Mouse (Mus musculus) heart, adult 8-10 months (tissue): ENCODE results near the gene F3. TPM values are rescaled to one million over a fixed set of nuclear protein-coding genes. Genes with fewer than 3 reads are reported as not detected.

Source experiments
- DNase-seq: peaks from one replicate; pipeline ENCODE4 v3.0.0; 2022; ENCODE audit warnings: low spot score
- total RNA-seq, 4 experiments: library from RNA; stranded (reverse); gene quantifications; 2 replicates each; pipeline ENCODE4 v1.2.4; 2022

F3 gene
- total RNA-seq, 4 experiments from 2014 or later, result 21.5 to 33.6 (median 24.0) TPM

GRCm38 (mm10) chr3:121707106-121707505, 16.2 kb upstream of the F3 start:
- DNase-seq, result no peak

GRCm38 (mm10) chr3:121710894-121711531, 12.3 kb upstream of the F3 start:
- DNase-seq, result no peak

DNA sequence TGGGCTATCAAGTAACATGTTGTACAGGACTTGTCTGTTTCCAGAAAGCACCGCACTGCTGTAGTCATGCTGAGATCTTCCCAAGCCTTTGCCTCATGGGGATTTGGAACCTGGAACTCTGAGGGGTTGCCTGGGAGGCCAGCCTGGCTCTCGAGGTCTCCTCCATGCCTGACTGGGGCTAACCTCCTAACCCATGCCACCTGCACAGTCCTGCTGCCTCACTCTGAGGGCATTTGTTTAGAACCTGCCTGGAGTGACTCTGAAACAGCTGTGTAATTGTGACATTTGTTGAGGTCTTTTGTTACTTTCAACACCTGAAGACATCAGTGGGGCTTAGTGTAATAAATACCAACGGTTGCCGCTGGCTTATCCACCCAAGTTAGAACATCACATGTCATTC, 11.1 kb upstream of the F3 start:
- DNase-seq, result no peak

- no peak for DNase-seq
Measured at GRCm38 (mm10) chr3:121713151-121713701, 10.1 kb upstream of the F3 start.

DNA sequence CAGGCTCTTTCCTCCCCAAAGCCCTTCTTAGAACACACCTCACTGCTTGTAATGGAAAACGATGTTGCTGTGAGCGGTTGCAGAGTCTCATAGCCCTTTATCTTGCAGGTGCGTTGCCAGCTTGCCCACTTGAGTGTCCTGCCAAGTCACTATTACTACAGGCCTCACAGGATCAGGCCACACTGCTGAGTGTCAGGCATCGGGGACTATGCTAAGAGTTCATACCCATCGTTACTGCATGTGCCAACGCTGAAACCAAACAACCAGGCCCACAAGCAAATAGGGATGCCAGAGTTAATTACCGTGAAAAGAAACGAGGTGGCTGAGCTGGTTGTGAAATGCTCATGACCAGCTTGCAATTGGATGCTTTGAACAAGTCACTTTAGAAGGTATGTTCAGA, 9.5 kb upstream of the F3 start:
- no peak for DNase-seq

- no peak for DNase-seq
Measured at GRCm38 (mm10) chr3:121714461-121714860, 8.9 kb upstream of the F3 start.

GRCm38 (mm10) chr3:121715336-121715735, 8.0 kb upstream of the F3 start:
- no peak for DNase-seq

GRCm38 (mm10) chr3:121715741-121716459, 7.4 kb upstream of the F3 start:
- no peak for DNase-seq

DNA sequence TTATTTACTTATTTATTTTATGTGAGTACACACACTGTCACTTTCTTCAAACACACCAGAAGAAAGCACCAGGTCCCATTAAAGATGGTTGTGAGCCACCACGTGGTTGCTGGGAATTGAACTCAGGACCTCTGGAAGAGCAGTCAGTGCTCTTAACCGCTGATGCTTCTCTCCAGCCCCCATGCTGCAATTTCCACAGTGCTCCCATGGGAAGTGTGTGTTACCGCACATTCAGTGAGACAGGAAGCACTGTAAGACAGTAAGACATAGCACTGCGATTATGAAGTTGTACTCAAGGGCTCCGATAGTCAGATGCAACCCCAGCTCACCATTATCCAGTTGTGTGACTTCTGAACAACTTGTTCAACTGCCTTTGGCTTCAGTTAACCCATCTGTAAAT, 6.9 kb upstream of the F3 start:
- DNase-seq, result no peak

DNA sequence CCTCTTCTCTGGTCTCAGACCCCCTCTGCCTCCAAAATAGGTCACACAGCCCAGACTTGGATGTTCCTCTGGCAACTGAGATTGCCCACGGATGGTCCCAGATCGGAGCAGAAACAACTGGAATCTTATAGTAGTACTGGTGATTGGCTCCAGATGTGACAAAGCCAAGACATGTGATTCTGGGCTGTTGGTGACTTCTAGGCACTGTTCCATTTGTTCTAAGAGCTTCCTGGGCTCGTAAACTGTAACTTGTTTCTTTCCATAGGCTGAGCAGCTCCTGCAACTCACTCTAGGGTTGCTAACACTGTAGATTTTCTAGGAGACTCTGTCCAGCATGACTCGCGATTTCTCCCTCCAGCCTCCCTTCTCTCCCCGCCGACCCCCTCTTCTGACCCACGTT, 4.7 kb upstream of the F3 start:
- DNase-seq, result no peak

DNA sequence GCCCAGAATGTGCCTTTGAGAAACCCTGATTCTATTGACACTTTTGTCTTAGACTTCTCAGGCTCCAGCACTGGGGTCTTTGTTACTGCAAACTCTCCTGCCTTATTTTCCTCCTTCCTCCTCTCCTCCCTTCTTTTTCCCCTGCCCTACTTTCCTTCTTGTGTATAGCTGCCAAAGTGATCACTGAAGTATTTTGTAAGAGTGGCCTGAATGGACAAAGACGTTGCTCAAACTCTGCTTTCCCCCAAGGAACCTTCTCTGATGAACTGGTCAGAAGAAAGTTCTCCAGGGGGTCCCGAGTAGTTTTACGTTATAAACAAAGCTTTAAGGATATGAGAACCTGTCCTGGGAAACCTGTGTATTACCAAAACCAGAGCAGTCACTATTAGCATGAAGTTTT, 3.6 kb upstream of the F3 start:
- DNase-seq, result no peak

DNA sequence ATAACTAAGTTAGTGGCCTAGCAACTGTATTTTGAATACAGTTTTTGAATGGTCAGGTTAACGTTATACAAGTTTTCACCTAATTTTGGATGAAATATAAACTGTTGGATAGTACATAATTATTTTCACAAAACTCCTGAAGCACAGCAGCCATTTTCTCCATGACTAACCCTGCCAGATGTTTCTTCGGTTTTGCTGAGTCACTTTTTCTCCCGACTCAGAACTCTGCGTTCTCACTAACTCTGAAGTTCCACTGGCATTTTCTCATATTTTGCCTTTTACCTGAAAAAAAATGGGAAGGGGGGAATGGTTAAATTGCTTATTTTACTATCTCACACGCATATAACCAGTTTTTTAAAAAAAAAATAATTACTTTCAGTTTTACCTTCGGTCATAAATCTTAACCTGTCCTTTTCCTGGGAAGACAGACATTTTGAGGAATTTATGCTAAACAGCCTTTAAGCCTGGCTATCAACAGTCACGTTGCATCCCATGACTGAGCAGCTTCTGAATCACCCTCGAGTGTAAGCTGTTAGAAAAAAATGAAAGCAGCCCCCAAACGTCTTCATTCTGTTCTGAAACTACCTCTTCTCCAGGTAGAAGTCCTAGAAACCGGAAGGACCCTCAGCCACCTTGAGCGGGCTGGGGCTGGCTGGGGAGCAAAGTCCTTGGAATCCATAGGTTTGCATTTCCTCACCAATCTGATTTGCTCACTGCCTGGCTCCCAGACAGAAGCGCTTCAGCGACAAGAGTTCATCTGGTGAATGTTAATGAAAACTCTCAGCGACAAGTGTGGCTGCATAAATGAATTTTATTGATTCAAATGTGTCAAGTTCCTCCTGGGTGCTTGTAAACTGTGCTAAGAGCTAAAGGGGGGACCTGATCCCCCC, 2.3 kb upstream of the F3 start:
- no peak for DNase-seq

DNA sequence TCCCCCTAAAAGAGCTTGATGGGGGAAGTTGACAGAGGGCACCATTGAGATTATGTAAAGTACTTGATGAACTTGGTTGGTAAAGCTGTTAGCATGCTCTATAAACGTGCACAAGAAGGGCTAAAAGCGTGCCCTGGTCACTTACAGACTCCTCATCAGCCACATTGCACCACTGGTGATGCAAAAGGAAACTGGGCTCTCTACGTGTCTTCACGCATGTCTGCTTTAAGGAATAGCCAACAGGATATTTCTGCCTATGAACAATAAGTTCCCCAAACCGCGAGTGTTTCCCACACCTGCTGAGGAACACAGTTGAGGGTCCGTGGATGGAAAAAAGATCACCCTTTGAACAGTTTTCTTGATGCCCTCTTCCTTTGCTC, 1.7 kb upstream of the F3 start:
- DNase-seq, result no peak

- no peak for DNase-seq
Measured at GRCm38 (mm10) chr3:121723968-121724524, 709 bp downstream of the F3 start.

DNA sequence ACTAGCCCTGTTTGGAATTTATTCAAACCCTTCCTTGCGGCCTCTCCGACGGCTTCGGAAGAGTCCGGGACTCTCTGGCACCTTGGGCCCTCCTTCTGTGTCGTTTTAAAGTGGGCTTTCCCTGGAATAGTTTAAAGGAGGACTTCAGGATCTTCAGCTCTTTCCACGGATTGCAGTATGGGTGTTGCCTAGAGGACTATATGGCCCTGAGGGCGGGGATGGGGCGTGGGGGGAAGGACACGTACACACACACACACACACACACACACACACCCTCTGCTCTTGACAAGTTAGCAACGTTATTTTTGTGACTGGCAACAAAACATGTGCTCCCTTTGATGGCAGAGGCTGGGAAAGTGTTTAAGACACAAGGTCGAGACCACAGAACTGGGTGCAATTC, 1.2 kb downstream of the F3 start:
- DNase-seq, result no peak

- DNase-seq, result no peak
Measured at GRCm38 (mm10) chr3:121725651-121726050, 2.3 kb downstream of the F3 start.

- DNase-seq, result no peak
Measured at GRCm38 (mm10) chr3:121729678-121730077, 6.3 kb downstream of the F3 start.

DNA sequence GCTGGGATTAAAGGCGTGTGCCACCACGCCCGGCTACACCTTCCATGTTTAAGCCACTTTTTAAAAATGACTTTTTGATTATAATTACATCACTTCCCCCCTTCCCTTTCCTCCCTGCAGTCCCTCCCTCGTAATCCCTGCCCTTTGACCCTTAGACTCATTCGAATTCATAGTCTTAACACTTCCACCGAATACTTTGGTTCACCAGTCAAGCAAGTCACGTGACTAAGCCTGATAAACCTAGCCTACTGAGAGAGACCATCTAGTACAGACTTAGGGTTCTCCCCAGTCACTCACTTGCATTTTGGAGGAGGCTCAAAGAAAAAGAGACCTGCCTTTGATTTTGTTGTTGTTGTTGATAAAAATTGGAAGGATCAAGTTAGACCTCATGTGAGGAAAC, 12.2 kb downstream of the F3 start:
- DNase-seq, result no peak

DNA sequence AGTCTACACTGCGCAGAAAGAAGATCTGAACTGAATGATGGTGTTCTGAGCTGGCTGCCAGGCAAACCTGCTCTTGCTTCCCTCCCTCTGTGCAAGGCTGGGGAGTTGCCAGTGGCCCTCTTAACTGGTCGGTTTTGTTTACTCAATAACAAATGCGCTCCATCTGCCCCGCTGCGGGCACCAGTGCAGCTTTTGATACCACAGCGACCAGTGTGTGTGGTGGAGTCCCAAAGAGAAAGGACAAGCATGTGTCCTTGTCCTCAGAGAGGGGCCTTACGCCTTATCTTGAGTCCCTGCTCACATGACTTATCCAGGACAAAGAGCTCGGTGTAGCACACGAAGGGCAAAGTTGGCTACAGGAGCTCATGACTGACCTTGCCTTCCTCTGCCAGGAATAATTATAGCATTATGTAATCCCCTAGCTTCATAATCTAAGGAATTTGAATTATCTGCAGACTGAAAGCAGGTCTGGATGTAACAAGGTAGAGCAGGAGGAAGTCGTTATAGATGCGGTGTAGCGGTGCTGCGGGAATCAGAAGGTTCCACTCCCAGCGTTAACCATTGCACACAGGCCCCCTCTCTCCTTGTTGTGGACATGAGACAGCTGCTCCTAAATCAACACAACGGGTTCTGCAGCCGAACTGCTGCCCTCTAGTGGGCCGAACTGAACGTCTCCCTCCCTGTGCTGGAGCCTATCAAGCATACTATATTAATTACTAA, 12.8 kb downstream of the F3 start:
- DNase-seq, result peak; percentile 82

- DNase-seq, result no peak
Measured at GRCm38 (mm10) chr3:121737453-121737852, 14.1 kb downstream of the F3 start.

DNA sequence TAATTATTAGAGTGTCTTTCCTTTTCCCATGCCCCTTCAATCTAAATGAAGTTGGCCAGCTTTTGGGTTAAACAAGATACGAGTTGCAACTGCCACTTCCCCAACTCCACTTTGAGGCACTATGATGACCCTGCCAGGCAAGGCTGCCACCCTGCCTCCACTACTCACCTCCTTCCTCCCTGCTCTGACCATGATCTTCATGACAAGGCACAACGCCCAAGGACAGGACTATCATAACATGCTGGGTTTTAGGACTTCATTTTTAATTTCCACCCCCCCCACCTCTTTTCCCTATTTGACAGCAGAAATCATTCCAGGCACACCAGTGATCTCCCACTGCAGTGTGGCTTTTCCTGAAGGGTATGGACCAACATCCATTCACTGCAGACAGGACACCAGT, 14.6 kb downstream of the F3 start:
- DNase-seq, result no peak
